Mouse (Mus musculus) hindbrain, embryonic 13.5 days (tissue): ENCODE results near the gene Aes. TPM values are rescaled to one million over a fixed set of nuclear protein-coding genes. Genes with fewer than 3 reads are reported as not detected.

Experiments
- ATAC-seq: fragments of 200-750 bp; cut with Nextera tagmentation; 2 replicates; pipeline ENCODE4 v1.8.0; 2017; ENCODE audit warnings: moderate TSS enrichment; ENCODE audit not compliant: low FRiP score
- H3K27ac ChIP-seq: fragments of 300-500 bp; sonication (generic); 2 replicates; pipeline ENCODE4 v1.5.1; 2015; ENCODE audit warnings: inconsistent platforms, mild to moderate bottlenecking, moderate library complexity
- H3K27me3 ChIP-seq: fragments of 300-500 bp; sonication (generic); 2 replicates; pipeline ENCODE4 v1.6.1; 2015; ENCODE audit warnings: mild to moderate bottlenecking, inconsistent platforms
- H3K36me3 ChIP-seq: fragments of 300-500 bp; sonication (generic); 2 replicates; pipeline ENCODE4 v1.6.1; 2015; ENCODE audit warnings: mild to moderate bottlenecking, inconsistent platforms
- H3K4me1 ChIP-seq: fragments of 300-500 bp; sonication (generic); replicated peaks from 2 replicates; pipeline ENCODE4 v1.6.1; 2015; ENCODE audit warnings: inconsistent platforms
- H3K4me2 ChIP-seq: fragments of 300-500 bp; sonication (generic); 2 replicates; pipeline ENCODE4 v1.6.1; 2015; ENCODE audit warnings: inconsistent platforms, mild to moderate bottlenecking, moderate library complexity
- H3K4me3 ChIP-seq: fragments of 300-500 bp; sonication (generic); 2 replicates; pipeline ENCODE4 v1.5.1; 2015; ENCODE audit warnings: mild to moderate bottlenecking, inconsistent platforms
- H3K9ac ChIP-seq: fragments of 300-500 bp; sonication (generic); 2 replicates; pipeline ENCODE4 v1.6.1; 2015; ENCODE audit warnings: mild to moderate bottlenecking, inconsistent platforms
- H3K9me3 ChIP-seq: fragments of 300-500 bp; sonication (generic); 2 replicates; pipeline ENCODE4 v1.6.1; 2016; ENCODE audit warnings: inconsistent platforms
- WGBS: fragments of 180-500 bp; shearing (Covaris S2); methylation state at CpG from one replicate; pipeline ENCODE4 v1.1.7; 2015; 5-methylcytosine and 5-hydroxymethylcytosine counted together
- polyA plus RNA-seq: library from polyadenylated mRNA; unstranded; fragments of >200 nt; fragmentation: Nextera tagmentation; extraction: Ambion mirVana; gene quantifications from 2 replicates; pipeline ENCODE4 v1.2.1, GENCODE M21; 2015

Gene Aes
- polyA plus RNA-seq, 1 experiment from 2014 or later: 545 TPM

DNA sequence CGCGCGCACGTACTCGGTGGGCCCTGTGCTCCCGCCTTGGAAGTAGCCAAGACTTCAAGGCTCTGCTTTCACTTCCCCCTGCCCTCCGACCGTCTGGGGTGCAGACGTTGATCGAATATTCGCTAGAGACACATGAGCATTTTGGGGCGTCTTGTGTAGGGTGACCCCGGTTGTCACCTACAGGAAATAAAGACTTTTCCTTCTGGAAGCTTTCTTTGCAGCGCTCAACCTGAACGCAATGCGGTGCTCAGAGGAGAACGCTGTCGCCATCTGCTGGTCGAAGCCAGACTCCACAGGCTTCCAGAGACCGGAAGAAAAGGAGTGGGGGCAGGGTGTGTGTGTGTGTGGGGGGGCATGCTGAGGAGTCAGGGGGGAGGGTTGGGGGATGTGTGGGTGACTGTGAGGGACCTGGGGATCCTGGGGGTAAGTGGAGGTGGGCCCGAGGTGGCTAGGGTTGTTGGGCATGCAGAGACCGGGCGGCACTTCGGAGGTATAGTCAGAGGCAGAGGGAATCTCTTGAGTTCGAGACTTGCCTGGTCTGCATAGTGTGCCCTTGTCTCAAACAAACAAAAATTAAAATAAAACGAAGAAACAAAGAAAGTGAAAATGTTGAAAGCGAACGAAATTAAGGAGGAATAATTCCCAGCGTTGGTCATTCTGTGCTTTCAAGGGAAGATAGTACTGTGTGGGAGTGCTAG lies 45.8 kb downstream of the Aes start:
- peak overlapping the region; percentile 68 for H3K4me2 ChIP-seq
- 20% methylated on average over 29 of the region's 29 CpGs for WGBS
- peak; percentile 14 for ATAC-seq
- H3K27ac ChIP-seq: peak overlapping the region; percentile 94
- peak overlapping the region; percentile 53 for H3K4me3 ChIP-seq
- peaks cover 23% of the 10 kb centered on the region for H3K27me3 ChIP-seq
- peak overlapping the region; percentile 70 for H3K9ac ChIP-seq
- H3K36me3 ChIP-seq: peaks cover 12% of the 10 kb centered on the region; the same call in 1 of the 2 replicates
- H3K4me1 ChIP-seq: peaks cover 41% of the 10 kb centered on the region
- no peaks in the 10 kb centered on the region for H3K9me3 ChIP-seq

DNA sequence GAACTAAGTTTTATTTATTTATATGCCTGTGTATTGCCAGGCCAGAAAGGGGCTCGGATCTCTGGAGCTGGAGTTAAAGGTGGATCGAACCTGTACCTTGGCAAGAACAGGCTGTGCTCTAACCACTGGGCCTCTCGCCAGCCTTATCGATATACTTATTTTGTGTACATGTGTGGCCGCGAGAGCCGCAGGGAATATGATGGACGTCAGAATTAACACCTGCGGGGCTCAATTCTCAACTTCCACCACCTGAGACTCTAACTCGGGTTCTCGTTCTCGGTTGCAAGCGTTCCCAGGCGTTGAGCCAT lies 46.3 kb downstream of the Aes start:
- Histone ChIP-seq H3K4me3 (peak overlapping the region; percentile 53), H3K4me2 (peak overlapping the region; percentile 68), H3K27me3 (peaks cover 20% of the 10 kb centered on the region), H3K36me3 (peaks cover 12% of the 10 kb centered on the region; the same call in 1 of the 2 replicates), H3K27ac (peak overlapping the region; percentile 94), H3K9me3 (no peaks in the 10 kb centered on the region), H3K4me1 (peaks cover 38% of the 10 kb centered on the region), H3K9ac (peak overlapping the region; percentile 70)
- WGBS: 4% methylated on average over 14 of the region's 14 CpGs
- peak; percentile 19 for ATAC-seq

DNA sequence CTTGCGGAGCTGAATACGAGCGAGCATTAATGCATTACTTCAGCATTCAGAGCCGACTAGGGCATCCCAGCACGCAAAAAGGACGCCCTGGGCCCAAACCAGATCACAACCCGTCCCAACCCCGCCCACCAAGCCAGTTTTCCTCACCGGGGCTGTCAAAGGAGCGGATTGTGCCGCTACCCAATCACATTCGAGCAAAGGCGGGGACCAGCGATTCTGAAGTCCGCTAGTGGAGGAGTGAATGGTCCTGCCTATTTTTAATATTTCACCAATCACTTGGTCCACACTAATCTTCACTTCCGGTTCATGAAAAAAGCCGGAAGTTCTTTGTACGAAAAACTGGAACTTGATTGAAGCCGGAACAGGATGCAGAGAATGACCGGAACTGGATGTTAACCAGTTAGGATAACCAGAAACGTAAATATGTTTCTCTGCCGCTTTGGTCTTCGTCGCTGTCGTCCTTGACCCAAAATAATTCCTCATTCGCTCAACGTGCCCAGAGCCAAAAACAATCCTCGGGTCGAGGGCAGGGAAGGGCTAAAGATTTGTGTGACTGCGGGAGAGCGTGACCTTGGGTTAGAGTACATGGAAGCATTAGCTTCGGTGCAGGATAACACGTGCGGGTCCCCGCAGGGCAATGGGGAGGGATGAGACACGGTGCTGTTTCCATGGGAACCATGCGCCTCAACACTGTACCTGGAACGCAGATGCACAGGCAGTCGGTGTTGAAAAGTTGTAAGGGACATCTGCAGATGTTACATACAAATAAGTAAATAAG lies 46.9 kb downstream of the Aes start, which contains the start of gene BC025920:
TSS of gene BC025920 (plus strand) at position 297 of the 778 bp plus-strand sequence.
- H3K27ac ChIP-seq: peak within 1 kb of the TSS; percentile 94
- peaks cover 34% of the 10 kb centered on the region for H3K4me1 ChIP-seq
- ATAC-seq: peak; percentile 86
- H3K4me3 ChIP-seq: peak within 1 kb of the TSS; percentile 53
- peak within 1 kb of the TSS; percentile 78 for H3K9ac ChIP-seq
- H3K9me3 ChIP-seq: no peaks in the 10 kb centered on the region
- H3K4me2 ChIP-seq: peak within 1 kb of the TSS; percentile 79
- peaks cover 18% of the 10 kb centered on the region for H3K27me3 ChIP-seq
- peaks cover 12% of the 10 kb centered on the region; the same call in 1 of the 2 replicates for H3K36me3 ChIP-seq
- under 1% methylated on average over 39 of the region's 39 CpGs for WGBS

DNA sequence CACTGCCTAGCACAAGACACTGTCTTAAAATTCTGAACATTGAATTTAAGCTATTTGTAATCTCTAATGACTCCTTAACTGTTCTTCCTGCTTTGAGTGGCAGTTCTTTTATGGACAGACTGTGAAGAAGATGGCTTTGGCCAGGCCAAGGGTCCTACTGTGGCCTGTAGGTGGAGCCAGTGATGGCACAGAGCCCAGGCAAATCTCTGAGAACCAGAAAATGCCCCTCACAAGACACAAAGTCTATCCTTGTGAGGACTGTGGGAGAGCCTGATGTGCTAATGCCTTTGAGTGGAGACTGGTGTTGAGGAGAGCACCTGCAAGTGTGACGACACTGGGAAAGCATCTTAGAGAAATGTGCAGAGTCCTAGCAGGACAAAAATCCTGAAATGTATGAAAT lies 49.0 kb downstream of the Aes start:
- no peaks in the 10 kb centered on the region for H3K9me3 ChIP-seq
- WGBS: 89% methylated on average over 1 of the region's 1 CpGs
- no peak overlapping the region for H3K4me3 ChIP-seq
- H3K4me2 ChIP-seq: no peak overlapping the region
- no peak for ATAC-seq
- H3K27ac ChIP-seq: no peak overlapping the region
- H3K36me3 ChIP-seq: peaks cover 12% of the 10 kb centered on the region; the same call in 1 of the 2 replicates
- H3K9ac ChIP-seq: no peak overlapping the region
- H3K27me3 ChIP-seq: peaks cover 10% of the 10 kb centered on the region; the same call in 1 of the 2 replicates
- peaks cover 17% of the 10 kb centered on the region for H3K4me1 ChIP-seq

DNA sequence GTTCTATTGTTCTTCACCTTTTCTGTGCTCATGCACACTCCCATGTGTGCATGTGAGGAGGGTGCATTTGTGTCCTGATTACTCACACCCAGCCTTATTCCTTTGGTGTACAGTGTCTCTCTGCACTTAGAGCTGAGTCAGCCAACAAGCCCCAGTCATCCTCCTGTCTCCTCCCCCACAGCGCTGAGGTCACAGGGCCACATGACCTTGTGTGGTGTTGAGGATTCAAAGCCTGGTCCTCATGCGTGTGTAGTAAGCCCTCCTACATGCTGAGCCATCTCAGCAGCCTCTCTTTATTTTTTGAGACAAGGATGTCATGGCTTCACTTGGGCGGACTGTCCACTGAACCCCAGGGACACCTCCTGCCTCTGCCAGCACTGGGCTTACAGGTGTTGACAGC lies 53.5 kb downstream of the Aes start:
- Histone ChIP-seq H3K4me2 (no peak overlapping the region), H3K27me3 (0 out of 2 replicates have a peak, but pooled peaks cover 7% of the 10 kb centered on the region), H3K9ac (no peak overlapping the region), H3K27ac (no peak overlapping the region), H3K36me3 (peaks cover 12% of the 10 kb centered on the region; the same call in 1 of the 2 replicates), H3K9me3 (no peaks in the 10 kb centered on the region), H3K4me3 (no peak overlapping the region), H3K4me1 (no peaks in the 10 kb centered on the region)
- 70% methylated on average over 3 of the region's 3 CpGs for WGBS
- ATAC-seq: no peak

DNA sequence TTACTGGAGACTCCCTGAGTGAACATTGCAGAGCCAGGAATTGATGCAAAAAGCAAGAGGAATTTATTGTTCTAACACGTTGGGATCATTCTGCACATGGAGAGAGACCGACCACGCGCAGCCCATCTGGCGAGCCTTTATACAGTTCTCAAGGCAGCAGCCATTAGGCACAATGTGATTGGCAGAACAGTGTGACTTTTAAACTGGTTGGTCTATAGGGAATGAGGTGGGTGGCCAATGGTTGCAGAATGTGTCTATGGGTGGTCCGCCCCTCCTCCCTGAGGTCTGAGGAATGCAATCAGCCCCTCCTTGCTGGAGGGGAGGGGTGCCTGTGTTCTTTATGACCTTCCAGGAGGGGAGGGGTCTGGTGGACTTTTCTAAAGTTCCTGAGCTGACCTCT lies 56.2 kb downstream of the Aes start:
- no peak overlapping the region for H3K4me3 ChIP-seq
- no peak overlapping the region for H3K9ac ChIP-seq
- ATAC-seq: no peak
- no peak overlapping the region for H3K27ac ChIP-seq
- WGBS: 63% methylated on average over 6 of the region's 6 CpGs
- no peak overlapping the region for H3K4me2 ChIP-seq
- H3K9me3 ChIP-seq: no peaks in the 10 kb centered on the region
- peaks cover 5% of the 10 kb centered on the region; the same call in 1 of the 2 replicates for H3K36me3 ChIP-seq
- no peaks in the 10 kb centered on the region for H3K4me1 ChIP-seq
- 0 out of 2 replicates have a peak, but pooled peaks cover 4% of the 10 kb centered on the region for H3K27me3 ChIP-seq

Other genes starting within 250 kb of the Aes start
- gene Cactin, start 238.4 kb upstream of the Aes start, polyA plus RNA-seq: 33.5 and 34.7 TPM in 2 replicates
- 4.6 and 5.6 TPM in 2 replicates for gene Tbxa2r, start 230.8 kb upstream of the Aes start, polyA plus RNA-seq
- gene Gipc3, start 216.2 kb upstream of the Aes start, polyA plus RNA-seq: not detected in 2 replicates
- gene Hmg20b, start 209.0 kb upstream of the Aes start, polyA plus RNA-seq: 47.3 and 50.4 TPM in 2 replicates
- gene Mfsd12, start 202.0 kb upstream of the Aes start, polyA plus RNA-seq: 11.9 and 12.4 TPM in 2 replicates
- 1.0 and 1.1 TPM in 2 replicates for gene 4930404N11Rik, start 193.7 kb upstream of the Aes start, polyA plus RNA-seq
- 121 and 126 TPM in 2 replicates for gene Fzr1, start 181.0 kb upstream of the Aes start, polyA plus RNA-seq
- 72.1 and 74.8 TPM in 2 replicates for gene Dohh, start 175.1 kb upstream of the Aes start, polyA plus RNA-seq
- gene Gm48551, start 175.0 kb upstream of the Aes start, polyA plus RNA-seq: 6.5 and 8.1 TPM in 2 replicates
- 2.0 and 2.3 TPM in 2 replicates for gene Gm48552, start 170.5 kb upstream of the Aes start, polyA plus RNA-seq
- gene Smim24, start 166.4 kb upstream of the Aes start, polyA plus RNA-seq: 1.8 TPM in 2 replicates
- 21.3 and 22.4 TPM in 2 replicates for gene Nfic, start 103.9 kb upstream of the Aes start, polyA plus RNA-seq
- gene Celf5, start 76.8 kb upstream of the Aes start, polyA plus RNA-seq: 61.3 and 69.0 TPM in 2 replicates
- 56.0 and 62.1 TPM in 2 replicates for gene Ncln, start 63.1 kb upstream of the Aes start, polyA plus RNA-seq
- gene S1pr4, start 59.4 kb upstream of the Aes start, polyA plus RNA-seq: 0.93 and 0.95 TPM in 2 replicates
- 1.2 and 1.7 TPM in 2 replicates for gene Gna15, start 35.3 kb upstream of the Aes start, polyA plus RNA-seq
- gene Gna11, start 14.3 kb upstream of the Aes start, polyA plus RNA-seq: 79.8 and 82.4 TPM in 2 replicates
- 27.7 and 28.9 TPM in 2 replicates for gene Tle2, start 15.1 kb downstream of the Aes start, polyA plus RNA-seq
- gene Tle6, start 41.6 kb downstream of the Aes start, polyA plus RNA-seq: 3.0 and 4.2 TPM in 2 replicates
- gene BC025920, start 46.8 kb downstream of the Aes start, polyA plus RNA-seq: 1.8 and 2.7 TPM in 2 replicates
- 57.7 and 63.8 TPM in 2 replicates for gene Sirt6, start 68.3 kb downstream of the Aes start, polyA plus RNA-seq
- gene Ankrd24, start 69.1 kb downstream of the Aes start, polyA plus RNA-seq: 11.7 and 13.5 TPM in 2 replicates
- 6.2 and 6.4 TPM in 2 replicates for gene Gm10778, start 89.6 kb downstream of the Aes start, polyA plus RNA-seq
- gene Zfp433, start 145.3 kb downstream of the Aes start, polyA plus RNA-seq: 17.5 and 18.3 TPM in 2 replicates
- gene Gm3055, start 211.7 kb downstream of the Aes start, polyA plus RNA-seq: 16.6 and 16.7 TPM in 2 replicates